Mouse (Mus musculus) layer of hippocampus, adult 6 months (tissue): ENCODE data around the gene Ccdc185. TPM values are rescaled to one million over a fixed set of nuclear protein-coding genes. Genes with fewer than 3 reads are reported as not detected.

Experiments used
- long read RNA-seq, 2 experiments: library from polyadenylated mRNA; unstranded; transcript quantifications; one replicate each; pipeline ENCODE4 v2.0.0; 2019 to 2020
- polyA plus RNA-seq: library from polyadenylated mRNA; unstranded; fragments of <200 nt; fragmentation: Nextera tagmentation; gene quantifications from 2 replicates; pipeline ENCODE4 v1.2.3, GENCODE M21; 2021

The Ccdc185 gene
- polyA plus RNA-seq, result not detected in 2 replicates
- long read RNA-seq, experiment 1, result 0 reads
- long read RNA-seq, experiment 2, result 0 reads

DNA sequence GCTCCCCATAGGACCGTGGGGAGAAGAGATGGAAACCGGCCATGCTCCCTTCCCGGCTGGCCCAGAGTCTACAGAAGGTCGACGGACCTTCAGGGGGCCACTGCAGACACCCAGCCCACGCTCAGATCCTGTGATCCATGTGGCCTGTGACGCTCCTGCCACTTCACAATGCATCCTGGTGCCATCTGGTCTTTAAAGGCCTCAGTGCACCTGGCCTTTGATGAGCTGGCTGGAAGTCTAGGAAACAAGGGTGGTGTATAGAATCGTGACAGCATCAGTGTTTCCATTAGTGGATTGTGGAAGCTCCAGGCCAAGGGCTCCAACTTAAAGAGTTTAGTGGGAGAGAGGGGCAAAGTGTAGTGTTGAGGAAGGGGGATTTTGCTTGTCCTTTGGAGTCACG is at the start of gene Ccdc185:
Gene Ccdc185 (minus strand): TSS at position 101 of the 400 bp plus-strand sequence.

GRCm38 (mm10) chr1:182763716-182764461 is 14.9 kb upstream of the Ccdc185 start, which contains the start of gene Susd4:
TSS of gene Susd4 (plus strand) at chr1:182763860.

Other genes starting within 250 kb of the Ccdc185 start
- gene Capn2, start 231.6 kb downstream of the Ccdc185 start, polyA plus RNA-seq, result 31.2 and 33.8 TPM in 2 replicates
- not detected in 2 replicates for gene Capn8, start 184.2 kb downstream of the Ccdc185 start, polyA plus RNA-seq
- gene Susd4, start 14.7 kb upstream of the Ccdc185 start, polyA plus RNA-seq, result 89.4 and 95.9 TPM in 2 replicates
- 0.20 and 0.24 TPM in 2 replicates for gene Tlr5, start 205.6 kb upstream of the Ccdc185 start, polyA plus RNA-seq